Mouse (Mus musculus) liver, embryonic 14.5 days (tissue): ENCODE results near the gene Olfr374.

ENCODE experiments used
- CTCF ChIP-seq: IDR thresholded peaks from 2 replicates; pipeline ENCODE4 v1.5.1; 2016; ENCODE audit warnings: antibody characterized with exemption, low read depth, control low read depth
- EP300 ChIP-seq: IDR thresholded peaks from 2 replicates; pipeline ENCODE4 v1.6.1; 2016; ENCODE audit warnings: antibody characterized with exemption, low read depth

- TF ChIP-seq CTCF (no peak), EP300 (no peak)
Observed at GRCm38 (mm10) chr8:72144345-72144975, 37.6 kb downstream of the Olfr374 start.
